Mouse (Mus musculus): ENCODE data around the gene Camk2d.

Camk2d gene

DNA sequence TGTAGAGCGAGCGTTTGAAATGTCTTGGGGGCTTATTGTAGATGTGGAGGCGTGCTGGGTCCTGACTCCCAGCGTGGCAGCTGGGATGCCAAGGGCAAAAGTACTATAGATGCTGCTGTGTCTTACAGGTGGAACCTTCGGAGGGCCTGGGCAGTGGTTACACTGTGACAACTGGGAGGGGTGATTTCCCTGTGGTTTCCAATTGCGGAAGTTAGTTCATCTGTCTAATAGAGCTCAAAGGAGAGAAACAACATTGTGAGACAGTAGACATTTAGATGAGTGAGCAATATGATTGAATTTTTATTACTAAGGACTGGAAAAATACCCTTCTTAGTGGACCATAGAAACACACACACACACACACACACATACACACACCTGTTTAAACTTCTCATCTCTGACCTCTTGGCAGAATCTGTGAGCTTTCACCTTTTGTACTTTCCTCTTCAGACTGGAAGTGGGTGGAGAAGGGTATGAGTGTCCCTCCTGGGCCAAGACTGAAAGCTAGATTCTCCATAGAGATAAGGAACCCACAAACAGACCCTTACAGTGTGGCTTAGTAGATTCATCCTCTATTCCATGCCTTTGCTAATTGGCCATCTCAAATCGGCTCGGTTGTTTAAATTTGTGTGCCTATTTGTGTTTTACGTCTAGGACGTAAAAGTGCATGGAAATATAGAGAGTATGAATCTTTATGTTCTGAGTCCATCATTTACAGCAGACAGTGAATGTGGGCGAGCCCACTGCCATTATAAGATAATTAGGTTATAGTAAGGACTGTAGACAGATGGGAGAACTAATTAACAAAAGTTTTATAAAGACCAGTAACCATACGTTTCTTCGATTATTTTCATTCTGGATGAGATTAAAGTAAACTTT, 94.8 kb downstream of the Camk2d start:
- no peak for DNase-seq (ENCODE audit: low spot score in 2 of 2)

DNA sequence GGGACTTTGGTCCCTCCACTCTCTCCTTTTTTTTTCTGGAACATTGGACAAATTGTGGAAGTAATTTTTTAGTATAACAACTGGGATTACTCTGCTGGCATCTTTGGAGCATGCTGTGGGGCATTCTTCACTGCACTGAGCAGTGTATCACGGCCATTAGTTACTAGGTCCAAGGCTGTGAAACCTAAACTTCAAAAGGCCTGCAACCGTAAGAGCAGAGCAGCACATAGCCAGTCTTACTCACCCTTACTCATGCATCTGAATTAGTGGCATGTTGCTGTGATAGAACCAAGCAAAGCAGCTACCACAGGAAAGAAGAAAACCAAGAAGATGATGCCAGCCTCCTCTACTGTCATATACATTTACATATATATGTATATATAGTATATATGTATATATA, 95.5 kb downstream of the Camk2d start:
- no peak for DNase-seq (ENCODE audit: low spot score in 2 of 2)

DNA sequence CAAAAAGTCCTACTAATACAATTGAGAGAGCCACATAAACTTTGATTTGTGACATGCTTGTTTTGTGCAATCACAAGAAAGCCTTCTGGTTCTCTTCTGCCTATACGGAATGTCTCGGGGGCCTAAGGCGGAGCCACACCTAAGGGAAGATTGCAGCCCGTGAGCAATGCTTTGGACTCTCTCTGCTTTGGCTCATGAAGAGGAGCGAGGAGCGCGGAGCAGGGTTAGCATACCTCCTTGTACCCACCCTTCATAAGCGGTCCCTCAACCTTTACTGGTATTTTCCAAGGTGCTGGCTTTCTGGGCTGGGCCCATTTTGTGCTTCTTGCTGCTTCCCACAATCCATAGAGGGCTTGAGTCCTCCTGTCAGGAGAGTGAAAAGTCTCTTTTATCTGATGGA, 96.7 kb downstream of the Camk2d start:
- DNase-seq (ENCODE audit: low spot score in 2 of 2), result no peak

DNA sequence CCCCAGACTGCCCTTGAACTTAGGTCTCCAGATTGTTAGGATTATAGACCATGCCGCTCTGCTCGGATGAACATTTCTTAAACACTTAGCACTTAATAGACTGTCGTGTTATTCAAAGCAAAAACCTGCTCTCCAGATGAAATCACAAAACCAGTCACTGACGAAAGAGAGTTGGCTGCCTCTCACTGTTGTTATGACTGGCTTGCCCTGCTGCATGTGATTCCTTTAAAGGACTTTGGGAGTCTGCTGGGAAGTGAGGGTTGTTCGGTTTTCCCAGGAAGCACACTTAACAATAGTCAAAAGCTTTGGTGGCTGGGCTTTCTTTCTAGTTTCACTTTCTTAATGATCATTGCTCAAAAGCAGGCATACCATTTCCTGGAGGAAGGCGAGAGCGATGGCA, 97.2 kb downstream of the Camk2d start:
- no peak for DNase-seq (ENCODE audit: low spot score in 2 of 2)

DNA sequence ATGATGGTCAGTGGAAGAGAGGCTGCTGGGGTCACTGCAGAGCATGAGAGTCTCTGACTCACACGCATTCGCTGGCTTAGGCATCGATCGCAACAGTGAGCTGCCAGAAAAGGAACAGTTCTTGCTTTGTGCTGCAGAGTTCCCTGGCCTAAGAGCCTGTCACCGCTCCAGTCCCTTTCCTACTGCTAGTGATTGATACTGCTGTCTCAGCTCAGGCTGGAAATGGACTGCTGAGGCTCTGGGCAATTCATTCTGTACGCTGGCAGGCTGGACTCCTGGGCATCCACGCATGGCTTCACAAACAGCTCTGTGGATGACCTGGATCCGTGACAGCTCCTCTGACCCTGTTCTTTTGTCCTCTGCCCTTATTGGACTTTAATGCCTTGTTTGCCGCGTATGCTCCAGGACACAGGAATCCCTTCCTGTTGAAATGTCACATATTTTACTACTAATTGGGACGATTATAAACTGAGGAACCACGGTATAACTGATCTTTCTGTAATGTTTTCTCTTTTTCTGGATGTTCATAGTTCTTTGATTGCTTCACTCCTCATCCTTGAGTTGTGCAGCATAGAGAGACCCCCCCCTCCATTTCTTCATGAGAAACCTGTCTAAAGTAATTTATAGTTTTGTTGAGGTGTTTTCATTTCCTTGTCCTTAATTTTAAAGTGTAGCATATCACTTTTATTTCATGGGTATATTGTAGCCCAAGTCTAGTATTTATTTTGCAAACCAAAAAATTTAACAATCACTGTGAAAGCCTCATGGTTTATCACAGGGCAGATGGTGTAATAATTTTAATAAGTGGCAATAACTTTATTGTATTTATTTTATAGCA, 99.6 kb downstream of the Camk2d start:
- DNase-seq (ENCODE audit: low spot score in 2 of 2), result peak; percentile 60 to 64

DNA sequence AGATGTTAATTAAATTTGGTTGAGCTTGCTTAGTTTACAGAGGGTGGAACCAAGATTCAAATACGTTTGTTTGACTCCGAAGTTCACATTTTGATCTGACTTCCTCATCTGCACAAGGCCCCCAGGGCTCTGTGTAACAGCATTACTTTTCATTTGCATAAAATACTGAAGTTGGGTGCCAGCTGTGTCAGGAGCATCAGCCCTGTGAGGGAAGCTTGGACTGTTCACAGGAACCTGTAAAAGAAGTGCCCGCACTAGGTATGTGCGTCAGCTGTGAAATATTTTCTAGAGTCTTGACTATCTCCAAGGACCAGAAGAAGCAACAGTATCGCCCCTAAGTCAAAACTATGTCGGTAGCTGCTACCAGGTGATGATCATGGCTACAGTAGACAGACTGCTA, 100.5 kb downstream of the Camk2d start:
- no peak for DNase-seq (ENCODE audit: low spot score in 2 of 2)

DNA sequence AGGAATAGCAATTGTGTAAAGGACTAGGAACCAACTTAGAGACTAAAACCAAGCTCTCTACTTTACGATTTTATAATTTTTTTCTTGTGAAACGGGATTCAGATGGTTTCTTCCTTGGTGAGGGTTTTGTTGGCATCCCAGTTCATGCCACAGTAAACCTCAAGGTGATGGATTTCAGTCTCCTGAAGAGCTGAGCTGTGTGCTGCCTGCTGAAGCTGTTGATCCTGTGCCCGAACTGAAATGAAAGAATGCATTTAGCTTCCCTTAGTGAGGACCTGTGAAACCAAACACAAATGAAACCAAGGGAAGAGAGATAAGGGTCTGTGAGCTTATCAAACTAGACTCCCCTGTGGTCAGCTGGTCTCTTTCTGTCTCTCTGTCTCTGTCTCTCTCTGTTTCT, 103.6 kb downstream of the Camk2d start:
- no peak for DNase-seq (ENCODE audit: low spot score in 2 of 2)

DNA sequence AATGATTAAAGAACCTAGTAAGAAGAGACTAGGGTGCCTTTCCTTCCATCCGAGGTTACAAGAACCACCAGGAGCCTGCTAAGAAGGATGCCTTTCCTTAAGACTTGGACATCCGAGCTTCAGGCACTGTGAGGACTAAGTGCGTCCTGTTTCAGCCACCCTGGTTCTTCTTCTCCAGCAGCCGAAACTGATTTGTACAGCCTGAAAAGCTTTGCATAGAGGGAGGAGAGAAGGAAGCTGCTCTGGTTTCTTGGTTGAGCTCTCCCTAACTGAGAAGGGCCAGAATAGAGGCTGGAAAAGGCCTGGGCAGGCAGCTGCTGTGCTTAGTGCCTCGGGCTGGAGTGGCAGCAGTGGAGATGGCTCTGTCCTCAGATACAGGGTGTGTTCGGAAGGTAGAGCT, 105.0 kb downstream of the Camk2d start:
- DNase-seq (ENCODE audit: low spot score in 2 of 2), result no peak

DNA sequence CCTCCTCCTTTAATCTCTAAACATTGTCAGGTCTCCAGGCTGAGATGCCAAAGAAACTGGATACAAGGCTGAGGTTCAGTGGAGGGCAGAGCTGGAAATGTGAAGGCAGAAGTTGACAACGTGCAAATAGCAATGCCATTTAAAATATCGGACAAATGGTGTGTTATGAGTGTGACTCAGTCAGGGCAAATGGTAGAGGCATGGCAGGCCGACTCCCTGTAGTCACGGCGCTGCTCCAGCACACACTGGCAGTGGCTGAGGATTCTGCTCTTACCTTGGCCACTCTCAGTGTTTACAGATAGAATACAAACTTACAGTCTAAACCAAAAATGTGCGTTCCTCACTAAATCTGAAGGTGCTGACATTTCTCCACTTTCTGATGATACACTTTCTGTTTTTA, 105.5 kb downstream of the Camk2d start:
- DNase-seq (ENCODE audit: low spot score in 2 of 2), result no peak

DNA sequence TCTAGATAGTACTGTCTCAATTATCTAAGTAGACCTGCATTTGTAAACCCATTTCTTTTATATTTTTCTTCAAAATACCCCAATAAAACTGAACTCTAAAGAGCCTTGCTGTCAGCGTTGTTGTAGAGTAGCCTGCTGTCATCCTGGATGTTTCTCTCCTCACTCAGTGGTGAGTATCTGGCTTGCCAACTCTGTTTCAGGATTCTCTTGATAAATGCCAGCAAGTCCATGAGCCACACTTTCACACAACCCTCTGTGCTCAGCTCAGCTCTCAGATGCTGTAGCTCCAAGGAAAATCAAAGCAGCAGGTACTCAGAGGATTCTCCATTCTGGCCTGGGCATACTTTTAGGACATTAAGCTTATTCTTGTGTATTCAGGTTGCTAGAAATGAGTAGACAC, 109.4 kb downstream of the Camk2d start:
- no peak for DNase-seq (ENCODE audit: low spot score in 2 of 2)

DNA sequence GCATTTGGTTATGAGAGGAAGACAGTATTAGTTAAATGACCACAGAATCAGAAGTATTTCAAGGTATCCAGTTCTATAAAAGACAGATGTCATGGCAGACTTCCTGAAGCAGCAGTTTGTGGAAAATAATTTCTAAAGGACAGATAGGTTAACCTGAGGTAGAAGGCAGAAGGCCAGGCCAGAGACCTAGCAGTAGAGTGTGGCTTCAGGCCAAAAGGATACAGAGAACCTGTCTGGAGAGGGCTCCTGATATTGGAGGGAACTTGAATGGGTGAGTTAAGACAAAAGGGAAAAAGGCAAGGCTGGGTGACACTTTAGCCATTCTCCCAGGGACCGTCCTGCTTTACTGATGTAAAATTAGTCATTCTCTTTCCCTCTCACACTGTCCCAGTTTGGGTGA, 118.2 kb downstream of the Camk2d start:
- DNase-seq (ENCODE audit: low spot score in 2 of 2), result no peak

DNA sequence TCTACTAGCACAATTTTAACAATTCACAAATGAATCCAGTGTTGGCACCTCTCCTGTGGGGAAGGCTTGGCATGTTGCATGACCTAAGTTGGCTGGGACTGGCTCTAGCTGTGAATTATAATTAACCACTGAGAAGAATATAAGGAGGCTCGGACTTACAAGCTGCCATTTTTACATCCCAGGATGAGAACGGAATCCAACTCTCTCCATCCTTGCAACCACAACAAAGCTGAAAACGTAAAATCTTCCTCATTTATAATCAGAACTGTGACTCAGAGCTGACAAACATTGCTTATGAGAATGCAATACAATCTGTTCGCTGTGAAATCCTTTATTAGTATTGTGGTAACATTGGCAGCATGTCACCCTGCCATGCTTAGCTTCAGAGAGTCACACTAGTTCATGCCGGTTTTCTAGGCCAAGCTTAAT, 126.9 kb downstream of the Camk2d start:
- peak in 1 of 2 experiments; percentile 11 for DNase-seq (ENCODE audit: low spot score in 2 of 2)

DNA sequence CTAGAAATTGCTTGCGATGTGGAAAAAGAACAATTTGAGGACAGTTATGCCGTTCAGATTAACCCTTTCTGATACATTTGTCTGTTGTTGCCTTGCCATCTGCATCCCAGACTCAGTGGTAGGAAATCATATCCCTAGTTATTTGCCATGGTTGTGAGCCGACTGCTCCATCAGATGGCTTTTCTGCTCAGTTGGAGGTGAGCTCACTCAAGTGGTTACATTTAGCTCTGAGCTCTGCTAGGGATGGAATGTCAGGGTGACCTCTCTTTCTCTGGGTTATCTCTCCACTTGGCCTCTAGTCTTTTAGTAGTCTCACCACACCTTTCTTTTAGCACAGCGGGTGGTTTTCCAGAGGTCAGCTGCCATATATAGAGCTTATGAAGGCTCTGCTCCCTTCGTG, 127.4 kb downstream of the Camk2d start:
- no peak for DNase-seq (ENCODE audit: low spot score in 2 of 2)

DNA sequence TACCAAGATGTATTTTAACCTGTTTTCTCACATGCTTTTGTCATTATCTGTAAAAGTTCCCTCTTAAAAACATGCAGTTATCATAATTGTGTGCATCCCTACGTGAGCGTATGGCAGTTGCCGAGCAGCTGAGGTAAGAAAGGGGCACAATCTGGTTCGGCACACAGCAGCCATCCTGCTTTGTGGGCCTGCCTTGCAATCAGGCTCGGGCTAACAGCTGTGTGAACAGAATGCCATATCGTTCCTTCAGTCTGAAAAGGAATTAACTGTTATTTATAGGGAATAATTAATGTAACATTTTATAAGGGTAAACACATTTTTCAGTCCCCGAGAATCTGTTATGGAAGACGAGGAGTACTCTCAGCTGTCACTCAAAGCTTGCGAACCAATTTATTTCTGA, 129.5 kb downstream of the Camk2d start:
- no peak for DNase-seq (ENCODE audit: low spot score in 2 of 2)

DNA sequence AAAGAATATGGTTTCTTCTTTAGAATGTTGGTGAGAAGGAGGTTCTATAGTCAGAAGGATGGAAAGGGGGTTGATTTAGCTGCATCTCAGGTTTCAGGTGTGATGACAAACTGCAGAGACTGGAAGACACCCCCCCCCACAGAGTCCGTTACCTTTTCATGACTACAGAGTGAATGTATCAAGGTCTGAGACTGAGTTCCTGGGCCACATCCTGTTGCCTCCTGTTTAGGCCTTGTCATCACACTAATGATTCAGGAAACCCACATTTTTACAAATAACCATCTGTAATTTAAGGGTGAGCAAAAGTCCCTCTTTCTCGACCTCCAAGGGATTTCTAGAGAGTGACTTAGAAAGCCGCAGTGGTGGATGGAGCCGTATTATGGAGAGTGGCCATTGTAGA, 131.3 kb downstream of the Camk2d start:
- DNase-seq (ENCODE audit: low spot score in 2 of 2), result no peak

DNA sequence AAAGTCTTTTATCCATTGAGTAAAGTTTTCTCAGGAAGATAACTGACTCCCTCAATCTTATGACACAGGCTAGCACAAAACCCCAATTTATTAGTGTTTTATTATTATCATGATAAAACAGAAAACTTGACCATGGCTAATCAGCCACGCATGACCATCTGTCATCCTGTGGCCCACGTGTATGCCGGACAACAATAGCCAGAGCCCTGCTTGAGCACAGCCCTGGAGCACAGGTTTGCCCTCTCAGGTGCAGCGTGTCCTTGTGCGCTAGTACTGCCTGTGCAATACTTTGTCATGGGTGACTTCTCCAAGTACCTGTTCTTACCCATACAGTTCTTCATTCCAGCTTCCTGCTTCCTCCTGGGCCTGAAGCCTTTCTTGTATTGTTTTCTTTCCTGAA, 134.3 kb downstream of the Camk2d start:
- DNase-seq (ENCODE audit: low spot score in 2 of 2), result no peak

DNA sequence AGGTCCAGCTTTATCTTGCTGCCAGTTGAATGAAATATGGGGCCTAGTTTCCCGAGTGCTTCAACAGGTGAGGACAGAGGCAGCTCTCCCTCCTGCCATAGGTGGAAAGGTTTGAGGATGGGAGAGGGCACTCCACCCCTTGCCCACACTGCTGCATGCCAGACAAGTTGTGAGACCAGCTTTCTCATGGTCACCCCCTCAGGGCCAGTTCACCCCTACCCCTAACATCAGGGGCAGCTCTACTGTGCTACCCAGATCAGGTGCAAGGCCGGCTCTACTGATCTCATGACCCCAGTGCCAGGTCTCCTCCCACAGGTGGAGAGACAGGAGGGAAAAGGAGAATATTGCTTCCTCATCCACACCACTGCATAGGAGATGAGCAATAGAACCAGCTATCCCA, 136.2 kb downstream of the Camk2d start:
- DNase-seq (ENCODE audit: low spot score in 2 of 2), result no peak

DNA sequence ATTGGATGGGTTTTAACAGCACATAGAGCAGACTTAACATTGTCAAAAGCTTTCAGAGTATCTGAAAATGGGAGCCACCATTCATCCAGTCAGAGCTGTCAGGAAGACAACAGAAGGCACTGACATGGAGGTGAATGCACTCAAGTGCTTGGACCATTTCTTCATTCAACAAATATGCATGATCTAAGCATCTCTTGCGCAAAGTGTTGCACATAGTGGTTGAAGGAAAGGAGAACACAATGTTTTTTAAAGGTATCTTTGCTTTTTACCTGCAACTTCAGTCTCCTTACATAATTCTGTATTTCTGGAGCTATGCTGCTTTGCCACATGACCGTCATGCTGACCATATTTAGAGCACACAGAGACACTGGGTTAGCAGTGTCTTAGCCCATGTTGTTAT, 138.4 kb downstream of the Camk2d start:
- DNase-seq (ENCODE audit: low spot score in 2 of 2), result no peak

DNA sequence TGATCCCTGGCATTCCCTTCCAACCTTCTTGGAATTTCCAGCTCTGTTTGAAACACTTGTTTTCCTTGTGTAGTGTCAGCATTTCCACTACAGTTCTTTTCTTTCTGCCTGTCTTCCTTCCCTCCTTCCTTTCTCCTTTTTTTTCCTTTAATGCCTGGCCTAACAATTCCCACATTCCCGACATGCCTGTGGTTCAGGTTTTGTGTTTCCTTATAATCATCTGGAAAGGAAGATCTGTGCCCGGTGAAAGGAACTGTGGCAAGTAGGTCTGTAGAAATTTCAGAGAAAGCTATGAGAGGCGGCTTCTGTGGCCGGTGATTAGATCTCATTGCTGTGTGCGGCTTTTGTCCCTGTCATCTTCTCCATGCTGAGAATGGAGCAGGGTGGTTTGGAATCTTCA, 139.1 kb downstream of the Camk2d start:
- DNase-seq (ENCODE audit: low spot score in 2 of 2), result no peak

DNA sequence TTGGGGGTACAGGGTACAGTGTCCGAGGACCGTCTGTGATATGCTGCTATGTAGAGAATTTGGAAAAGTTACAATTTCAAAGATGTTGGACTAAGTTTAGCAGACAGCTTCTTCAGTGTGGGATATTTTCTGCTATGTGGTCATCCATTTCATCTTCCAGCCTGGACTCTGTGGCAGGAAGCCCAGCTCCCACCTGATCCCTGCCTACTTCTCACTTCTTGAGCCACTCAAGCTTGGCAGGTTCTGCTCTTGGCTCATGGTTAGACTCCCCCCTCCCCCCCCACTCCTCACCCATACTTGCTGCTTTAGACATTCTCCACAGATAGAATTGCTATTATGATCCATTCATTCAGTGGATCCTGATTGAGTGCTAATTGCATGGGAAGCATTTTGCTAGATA, 141.0 kb downstream of the Camk2d start:
- DNase-seq (ENCODE audit: low spot score in 2 of 2), result no peak

DNA sequence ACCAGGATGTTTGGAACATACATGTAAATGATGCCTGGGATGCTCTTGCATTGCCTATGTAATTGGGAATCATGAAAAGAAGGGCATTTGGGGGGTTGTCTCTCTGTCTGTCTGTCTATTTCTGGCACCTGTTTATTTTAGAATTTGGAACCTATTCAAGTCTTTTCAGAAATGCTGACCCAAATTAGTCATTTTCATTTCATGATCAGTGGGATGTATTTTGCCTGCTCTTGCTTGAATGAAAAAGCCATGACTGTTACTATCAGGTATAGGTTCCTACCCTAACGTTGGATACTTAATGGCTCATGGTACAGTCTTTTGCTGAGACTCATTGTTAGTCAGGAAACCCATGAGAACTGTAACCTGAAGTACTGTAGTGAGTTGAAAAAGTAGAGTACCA, 144.0 kb downstream of the Camk2d start:
- no peak for DNase-seq (ENCODE audit: low spot score in 2 of 2)

DNA sequence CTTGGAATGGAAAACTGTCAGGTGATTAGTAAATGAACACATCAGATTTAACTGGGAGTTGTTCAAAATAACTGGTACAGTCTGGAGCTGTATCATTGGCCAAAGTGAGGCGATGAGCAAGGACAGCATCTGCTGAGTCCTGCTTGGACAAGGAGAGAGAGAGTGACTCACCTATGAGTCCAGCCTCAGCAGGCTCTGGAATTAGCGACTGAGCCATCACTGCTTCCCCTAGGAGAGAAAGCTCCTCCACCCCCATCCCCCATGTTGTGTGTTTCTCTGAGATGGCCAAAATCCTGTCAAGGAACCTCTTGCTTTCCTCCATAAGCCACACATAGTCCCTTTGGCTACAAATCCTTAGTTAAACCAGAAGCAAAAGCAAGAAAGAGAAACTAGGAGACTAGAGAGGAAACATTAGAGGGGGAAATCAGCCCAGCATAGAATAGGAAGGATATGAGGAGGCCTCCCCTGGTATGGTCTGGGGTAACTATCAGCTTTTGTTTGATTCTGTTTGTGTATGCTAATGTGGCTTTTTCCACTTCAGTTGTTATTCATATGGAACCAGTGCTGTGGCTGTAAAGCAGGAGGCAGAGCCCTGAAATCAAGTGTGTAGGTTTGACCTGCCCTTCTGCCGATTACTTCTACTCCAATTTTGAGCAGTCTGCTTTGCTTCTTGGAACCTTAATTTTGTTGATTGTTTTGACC, 148.5 kb downstream of the Camk2d start:
- no peak for DNase-seq (ENCODE audit: low spot score in 2 of 2)

Data from right cerebral cortex, postnatal 36 days (tissue).